Mouse (Mus musculus): ENCODE data around the gene Colca2.

DNA sequence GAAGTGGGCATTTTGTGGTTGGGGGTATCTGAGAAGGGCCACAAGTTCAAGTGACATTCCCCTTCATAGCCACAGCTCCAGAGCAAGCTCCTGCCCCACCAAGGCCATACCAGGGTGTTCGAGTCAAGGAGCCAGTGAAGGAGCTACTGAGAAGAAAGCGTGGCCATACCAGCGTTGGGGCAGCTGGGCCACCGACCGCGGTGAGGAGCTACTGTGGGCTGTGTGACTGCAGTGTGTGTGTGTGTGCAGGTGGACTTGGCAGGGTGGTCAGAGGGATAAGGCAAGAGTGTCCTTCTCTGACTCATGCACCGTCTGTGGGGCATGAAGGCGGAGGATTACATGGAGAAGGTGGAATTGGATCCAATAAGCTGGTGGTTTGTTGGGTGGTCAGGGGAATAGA, 46.2 kb downstream of the Colca2 start:
- TF ChIP-seq GATA1 (IDR thresholded peaks at IDR 0.05; ENCODE audit: borderline replicate concordance, low read length), result no peak
- TF ChIP-seq CTCF (IDR thresholded peaks at IDR 0.05; ENCODE audit: low read depth, low read length), result no peak
